Mouse (Mus musculus) Patski (cell line): ENCODE results near the gene Lemd1. TPM values are rescaled to one million over a fixed set of nuclear protein-coding genes. Genes with fewer than 3 reads are reported as not detected.

Source experiments
- ATAC-seq: fragments of 100-300 bp; one replicate; pipeline ENCODE4 v1.8.0; 2021
- CTCF ChIA-PET: fragments of 350-600 bp; sonication (Branson Sonifier 250); formaldehyde crosslinking; loops from one replicate; lab custom pipeline; 2022; ENCODE audit warnings: inconsistent platforms; lab: Charles Lee
- POLR2A ChIA-PET: fragments of 350-600 bp; sonication (Branson Sonifier 250); formaldehyde crosslinking; loops from one replicate; lab custom pipeline; 2022; ENCODE audit warnings: antibody characterized with exemption, inconsistent platforms; lab: Charles Lee
- DNase-seq: peaks from one replicate; pipeline ENCODE4 v3.0.0-alpha.2; 2011; ENCODE audit warnings: low read depth, low spot score
- H3K27me3 ChIP-seq: fragments of 371-371 bp; one replicate; pipeline ENCODE4 v1.5.1; 2021
- CTCF ChIP-seq: fragments of 100-300 bp; IDR thresholded peaks from one replicate; pipeline ENCODE4 v1.5.1; 2021
- in situ Hi-C: fragments of 300-500 bp; cut with MboI; formaldehyde crosslinking; loops from 3 replicates; pipeline ENCODE4 v1.11.1; 2018; ENCODE audit warnings: low pct_unique_long_range_greater_than_20kb, mixed read lengths
- polyA plus RNA-seq: library from polyadenylated mRNA; unstranded; gene quantifications from one replicate; pipeline ENCODE4 v1.2.3, GENCODE M21; 2021

Lemd1 gene
- polyA plus RNA-seq, 1 experiment from 2014 or later: 12.0 TPM

GRCm38 (mm10) chr1:132188442-132189066 is 2.7 kb upstream of the Lemd1 start:
- in situ Hi-C loops: no loop called here
- POLR2A ChIA-PET: interaction anchor here (0.8 kb wide), 1 partner anchor 13 kb away, joined by 4 read pairs; no protein-coding TSS in a partner anchor
- H3K27me3 ChIP-seq: peaks cover 3% of the 10 kb centered on the region
- CTCF ChIA-PET: interaction anchor here (1.2 kb wide), 1 partner anchor 17 kb away, joined by 6 read pairs; no protein-coding TSS in a partner anchor
- ATAC-seq (no peak), DNase-seq (no peak)
- TF ChIP-seq CTCF: no peak

- peaks cover 3% of the 10 kb centered on the region for H3K27me3 ChIP-seq
- no peak for TF ChIP-seq CTCF
- POLR2A ChIA-PET: interaction anchor here (0.8 kb wide), 1 partner anchor 14 kb away, joined by 4 read pairs; no protein-coding TSS in a partner anchor
- CTCF ChIA-PET: interaction anchor here (1.2 kb wide), 1 partner anchor 17 kb away, joined by 6 read pairs; no protein-coding TSS in a partner anchor
- no peak for ATAC-seq
- no peak for DNase-seq
- in situ Hi-C loops: no loop called here
These were observed 2.0 kb upstream of the Lemd1 start for GRCm38 (mm10) chr1:132189231-132189630.

GRCm38 (mm10) chr1:132190040-132190513 is 1.2 kb upstream of the Lemd1 start:
- POLR2A ChIA-PET: interaction anchor here (1.5 to 2.5 kb wide), 2 partner anchors 10 to 32 kb away, joined by 4 to 11 read pairs; no protein-coding TSS in a partner anchor
- in situ Hi-C loops: no loop called here
- CTCF ChIA-PET: interaction anchor here (1.7 kb wide), 1 partner anchor 47 kb away, joined by 8 read pairs; no protein-coding TSS in a partner anchor
- peaks cover 3% of the 10 kb centered on the region for H3K27me3 ChIP-seq
- DNase-seq (no peak), ATAC-seq (no peak)
- no peak for TF ChIP-seq CTCF

- peaks cover 3% of the 10 kb centered on the region for H3K27me3 ChIP-seq
- ATAC-seq (no peak), DNase-seq (no peak)
- CTCF ChIA-PET: interaction anchor here (1.2 to 3.0 kb wide), 3 partner anchors 19 to 102 kb away, joined by 4 to 12 read pairs (median 8); no protein-coding TSS in a partner anchor
- in situ Hi-C loops: no loop called here
- TF ChIP-seq CTCF: no peak
- POLR2A ChIA-PET: interaction anchor here (1.5 to 7.4 kb wide), 3 partner anchors 10 to 32 kb away, joined by 4 to 49 read pairs (median 11); no protein-coding TSS in a partner anchor
These were observed 574 bp upstream of the Lemd1 start for GRCm38 (mm10) chr1:132190621-132191092.

- peaks cover 3% of the 10 kb centered on the region for H3K27me3 ChIP-seq
- POLR2A ChIA-PET: interaction anchor here (0.5 to 7.4 kb wide), 10 partner anchors 8 to 125 kb away, joined by 3 to 49 read pairs (median 4); no protein-coding TSS in a partner anchor
- ATAC-seq: no peak
- TF ChIP-seq CTCF: no peak
- in situ Hi-C loops: no loop called here
- DNase-seq: no peak
- CTCF ChIA-PET: interaction anchor here (0.7 to 4.1 kb wide), 14 partner anchors 8 to 163 kb away, joined by 3 to 19 read pairs (median 4); no protein-coding TSS in a partner anchor
These were observed 802 bp downstream of the Lemd1 start for GRCm38 (mm10) chr1:132191786-132192680.

GRCm38 (mm10) chr1:132193806-132194205 is 2.6 kb downstream of the Lemd1 start:
- DNase-seq: no peak
- POLR2A ChIA-PET: interaction anchor here (0.6 to 7.4 kb wide), 8 partner anchors 12 to 123 kb away, joined by 3 to 49 read pairs (median 3); no protein-coding TSS in a partner anchor
- CTCF ChIA-PET: interaction anchor here (1.1 to 4.1 kb wide), 7 partner anchors 13 to 73 kb away, joined by 3 to 19 read pairs (median 3); no protein-coding TSS in a partner anchor
- peaks cover 3% of the 10 kb centered on the region for H3K27me3 ChIP-seq
- no peak for ATAC-seq
- in situ Hi-C loops: no loop called here
- TF ChIP-seq CTCF: no peak

GRCm38 (mm10) chr1:132194624-132195023 is 3.4 kb downstream of the Lemd1 start:
- ChIA-PET CTCF (interaction anchor here (1.2 to 4.1 kb wide), 3 partner anchors 35 to 118 kb away, joined by 3 to 18 read pairs (median 4); no protein-coding TSS in a partner anchor), POLR2A (interaction anchor here (0.6 to 7.4 kb wide), 6 partner anchors 12 to 98 kb away, joined by 3 to 49 read pairs (median 4); no protein-coding TSS in a partner anchor)
- DNase-seq: no peak
- no peak for ATAC-seq
- in situ Hi-C loops: no loop called here
- TF ChIP-seq CTCF: no peak
- peaks cover 3% of the 10 kb centered on the region for H3K27me3 ChIP-seq

- DNase-seq: no peak
- no peak for ATAC-seq
- peaks cover under 1% of the 10 kb centered on the region for H3K27me3 ChIP-seq
- ChIA-PET POLR2A (interaction anchor here (0.6 to 7.4 kb wide), 7 partner anchors 11 to 120 kb away, joined by 3 to 49 read pairs (median 3); partner anchors contain the start of gene Nuak2), CTCF (interaction anchor here (1.4 to 4.1 kb wide), 2 partner anchors 38 to 118 kb away, joined by 4 to 18 read pairs; no protein-coding TSS in a partner anchor)
- no peak for TF ChIP-seq CTCF
- in situ Hi-C loops: no loop called here
These were observed 3.9 kb downstream of the Lemd1 start for GRCm38 (mm10) chr1:132195100-132195499.

GRCm38 (mm10) chr1:132195681-132196080 is 4.5 kb downstream of the Lemd1 start:
- in situ Hi-C loops: no loop called here
- CTCF ChIA-PET: interaction anchor here (1.0 to 1.6 kb wide), 4 partner anchors 22 to 122 kb away, joined by 3 to 4 read pairs (median 4); no protein-coding TSS in a partner anchor
- no peak for TF ChIP-seq CTCF
- no peaks in the 10 kb centered on the region for H3K27me3 ChIP-seq
- DNase-seq (no peak), ATAC-seq (no peak)
- POLR2A ChIA-PET: interaction anchor here (0.6 to 7.4 kb wide), 7 partner anchors 10 to 120 kb away, joined by 3 to 49 read pairs (median 4); partner anchors contain the start of gene Nuak2
